Mouse (Mus musculus) layer of hippocampus, postnatal 10 days (tissue): Measurements from ENCODE around the gene Rnft1. TPM values are rescaled to one million over a fixed set of nuclear protein-coding genes. Genes with fewer than 3 reads are reported as not detected.
"Not testable (repeated sequence)": the region's sequence is repeated elsewhere in the genome, so short reads cannot be mapped to it uniquely, and the experiment has no call there.

Experiments
- DNase-seq, 2 experiments: peaks; one replicate each; pipeline ENCODE4 v3.0.0; 2021; ENCODE audit warnings: low spot score in 2 of 2
- total RNA-seq, 2 experiments: library from RNA; stranded (reverse); gene quantifications; 2 replicates each; pipeline ENCODE4 v1.2.3; 2021

The Rnft1 gene
- total RNA-seq, 2 experiments from 2014 or later = 19.9 to 21.1 TPM

- DNase-seq = no peak
These were observed 32.2 kb downstream of the Rnft1 start for GRCm38 (mm10) chr11:86516620-86517019.

GRCm38 (mm10) chr11:86517229-86517628 lies 32.8 kb downstream of the Rnft1 start:
- no peak for DNase-seq

- no peak for DNase-seq
These were observed 35.3 kb downstream of the Rnft1 start for GRCm38 (mm10) chr11:86519751-86520150.

GRCm38 (mm10) chr11:86527528-86527927 lies 43.1 kb downstream of the Rnft1 start:
- DNase-seq = no peak

GRCm38 (mm10) chr11:86532834-86533233 lies 48.4 kb downstream of the Rnft1 start:
- peak in 1 of 2 experiments; percentile 24 for DNase-seq

- not testable (repeated sequence) for DNase-seq
These were observed 48.8 kb downstream of the Rnft1 start for GRCm38 (mm10) chr11:86533302-86533701.

DNA sequence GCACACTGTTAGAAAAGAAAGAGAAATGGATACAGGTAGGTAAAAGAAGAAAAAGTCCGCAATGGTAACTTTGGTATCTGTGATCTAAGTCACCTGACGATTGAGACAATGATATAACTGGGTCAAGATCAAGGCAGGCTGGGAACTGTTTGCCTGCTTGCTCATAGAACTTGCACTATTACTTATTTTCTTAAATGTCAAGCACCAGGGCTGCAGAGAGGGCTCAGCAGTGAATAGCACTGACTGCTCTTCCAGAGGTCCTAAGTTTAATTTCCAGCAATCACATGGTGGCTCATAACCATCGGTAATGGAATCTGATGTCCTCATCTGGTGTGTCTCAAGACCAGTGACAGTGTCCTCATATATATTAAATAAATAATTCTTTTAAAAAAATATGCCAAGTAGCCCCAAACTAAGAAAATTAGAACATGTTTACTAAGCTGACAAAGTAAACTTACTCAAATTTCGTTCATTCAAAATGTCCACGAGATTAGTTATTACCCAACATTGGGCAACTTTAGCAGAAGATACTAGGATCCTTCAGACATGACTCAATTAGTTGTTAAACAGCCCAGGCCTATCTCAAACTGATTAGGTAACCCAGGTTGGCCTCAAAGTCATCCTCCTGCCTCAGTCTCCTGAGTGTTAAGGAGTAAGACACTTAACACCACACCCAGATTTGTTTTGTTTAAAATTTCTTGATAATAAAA lies 49.9 kb downstream of the Rnft1 start:
- no peak for DNase-seq

DNA sequence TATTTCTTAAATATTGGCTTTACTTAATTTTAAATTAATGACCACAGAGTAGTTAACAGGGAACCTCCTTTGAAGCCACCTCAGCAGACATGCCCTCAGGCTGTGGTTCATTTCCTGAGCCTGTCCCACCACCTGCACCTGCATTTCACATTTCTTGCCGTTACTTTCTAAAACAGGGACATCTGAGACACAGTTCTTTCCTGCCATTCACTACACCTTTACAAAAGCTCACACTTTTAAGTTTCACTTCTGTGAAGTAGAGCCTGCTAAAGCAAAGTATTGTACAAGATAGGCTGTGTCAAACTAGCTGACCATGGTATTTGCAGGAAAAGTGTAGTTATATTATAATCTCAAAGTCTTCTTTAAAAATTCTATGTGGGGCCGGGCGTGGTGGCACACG lies 54.3 kb downstream of the Rnft1 start:
- DNase-seq = no peak

- no peak for DNase-seq
These were observed 55.4 kb downstream of the Rnft1 start for GRCm38 (mm10) chr11:86539716-86540475.

DNA sequence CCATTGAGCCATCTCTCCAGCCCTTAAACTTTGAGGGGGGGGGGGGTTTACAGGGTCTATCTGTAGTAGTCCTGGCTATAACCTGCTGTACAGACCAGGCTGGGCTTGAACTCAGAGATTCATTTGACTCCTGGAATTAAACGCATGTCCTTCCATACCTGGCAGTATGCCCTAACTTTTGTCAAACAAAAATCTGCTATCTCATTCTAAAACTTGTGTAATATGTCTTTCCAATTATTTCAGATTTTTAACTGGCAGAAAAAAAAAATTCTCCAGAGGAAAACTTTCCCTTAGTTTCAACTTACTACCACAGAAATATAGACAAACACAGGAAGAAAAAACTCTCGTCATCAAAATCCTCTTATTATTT lies 56.0 kb downstream of the Rnft1 start:
- DNase-seq = no peak

DNA sequence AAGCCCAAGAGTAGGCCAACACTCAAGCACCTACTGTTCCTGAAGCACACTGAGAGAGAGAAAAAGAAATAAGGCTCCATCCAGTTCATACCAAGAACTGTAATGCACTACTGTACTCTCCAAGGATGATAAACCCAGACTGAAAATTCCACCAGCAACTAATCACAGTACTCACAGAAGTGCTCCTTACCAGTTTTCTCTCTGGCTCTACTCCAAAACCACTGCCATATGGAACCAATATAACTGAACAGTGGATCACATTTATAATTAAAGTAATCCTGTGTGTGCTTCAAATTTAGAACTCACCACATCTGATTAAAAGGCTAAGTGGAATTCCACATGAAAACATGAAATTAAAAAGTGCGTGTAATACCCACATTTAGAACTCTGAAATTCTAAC lies 58.4 kb downstream of the Rnft1 start:
- no peak for DNase-seq

GRCm38 (mm10) chr11:86543960-86544638 lies 59.6 kb downstream of the Rnft1 start:
- DNase-seq = no peak

DNA sequence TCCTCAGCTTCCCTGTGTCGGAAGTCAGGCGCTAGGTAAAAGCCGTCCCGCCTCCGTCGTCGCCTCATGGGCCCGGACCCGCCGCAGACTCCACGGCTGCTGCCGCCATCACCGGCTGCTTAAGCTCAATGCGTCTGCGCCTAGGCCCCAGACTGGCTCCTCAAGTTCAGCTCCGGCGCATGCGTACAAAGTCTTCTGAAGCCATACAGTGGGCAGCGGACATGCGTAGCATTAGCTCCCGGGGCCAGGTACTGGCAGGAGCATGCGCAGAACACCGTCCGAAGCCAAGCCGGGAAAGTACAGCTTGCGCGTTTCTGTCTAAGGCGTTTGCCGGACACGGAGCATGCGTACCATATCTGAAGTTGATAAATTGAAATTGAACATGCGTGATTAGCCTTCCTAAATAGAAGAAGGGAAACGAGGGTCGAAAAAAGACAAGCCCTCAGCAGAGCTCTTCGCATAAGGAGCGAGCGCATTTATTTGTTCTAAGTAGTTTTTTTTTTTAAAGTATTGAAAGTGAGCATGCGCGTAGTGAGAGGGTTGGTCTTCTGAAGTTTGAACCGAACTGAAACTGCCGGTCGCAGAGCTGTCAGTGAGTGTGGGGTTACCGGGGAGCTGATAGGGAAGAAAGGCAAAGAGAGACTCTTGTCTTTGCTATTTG lies 60.3 kb downstream of the Rnft1 start, which contains the start of the genes Rps6kb1 and Tubd1:
Gene Rps6kb1, minus strand, starts transcription at position 167 of the 661 bp plus-strand sequence.
Gene Tubd1, plus strand, starts transcription at position 353 of the 661 bp plus-strand sequence.
- DNase-seq = peak; percentile 99

GRCm38 (mm10) chr11:86545556-86545955 lies 61.1 kb downstream of the Rnft1 start:
- no peak for DNase-seq

- no peak for DNase-seq
These were observed 63.0 kb downstream of the Rnft1 start for GRCm38 (mm10) chr11:86547412-86547811.

Other genes starting within 250 kb of the Rnft1 start
- 10 to 100 TPM; 21.9 to 25.9 TPM for gene Ints2, start 227.1 kb upstream of the Rnft1 start, total RNA-seq
- gene Med13, start 127.1 kb upstream of the Rnft1 start, total RNA-seq = 10 to 100 TPM; 55.5 to 60.9 TPM
- gene Rps6kb1, start 60.1 kb downstream of the Rnft1 start, total RNA-seq = 10 to 100 TPM; 49.8 to 52.9 TPM
- gene Tubd1, start 60.3 kb downstream of the Rnft1 start, total RNA-seq = 1 to 10 TPM; 6.4 to 7.2 TPM
- 100 to 1,000 TPM; 138 to 155 TPM for gene Vmp1, start 199.2 kb downstream of the Rnft1 start, total RNA-seq
- gene Ptrh2, start 199.3 kb downstream of the Rnft1 start, total RNA-seq = 10 to 100 TPM; 11.3 to 11.6 TPM